Mouse (Mus musculus) natural killer cell, adult 2 months (primary cell): ENCODE results near the gene Rsu1.

Experiments
- DNase-seq, 2 experiments: peaks; one replicate each; pipeline ENCODE4 v3.0.0; 2022; ENCODE audit warnings: low spot score in 2 of 2

The Rsu1 gene

DNA sequence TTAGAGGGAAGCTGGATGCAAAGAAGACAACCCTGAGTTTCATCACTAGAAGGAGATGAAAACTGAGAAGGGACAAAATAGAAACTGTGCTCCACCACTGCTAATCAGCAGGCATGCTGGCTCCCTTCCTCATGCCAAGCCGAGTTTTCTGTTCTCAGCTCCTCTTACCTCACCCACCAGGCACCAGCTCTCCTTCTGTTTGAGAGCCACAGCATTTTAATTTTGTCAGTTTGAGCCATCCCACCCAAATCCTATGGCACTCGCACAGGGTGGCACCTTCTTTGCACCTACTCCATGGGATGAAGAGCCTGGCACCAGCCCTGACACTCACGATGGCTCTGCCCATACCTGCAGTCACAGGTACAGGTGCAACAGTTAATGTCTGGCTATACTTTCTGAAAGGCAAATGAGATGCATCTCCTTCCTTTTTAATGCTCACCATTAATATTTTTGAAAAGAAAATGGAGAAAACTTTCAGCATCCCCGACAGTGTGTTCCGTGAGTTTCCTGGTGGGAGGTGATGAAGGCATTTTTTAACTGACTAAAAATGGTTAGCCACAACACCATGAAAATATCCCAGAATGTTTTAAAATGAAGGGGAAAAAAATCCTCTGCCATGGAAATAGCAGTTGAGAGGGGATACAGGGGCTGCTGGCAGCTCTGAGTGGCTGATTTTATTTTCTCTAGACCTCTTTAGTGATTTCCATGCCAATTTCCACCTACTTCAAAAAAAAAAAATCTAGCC is 210.6 kb downstream of the Rsu1 start:
- DNase-seq: no peak

DNA sequence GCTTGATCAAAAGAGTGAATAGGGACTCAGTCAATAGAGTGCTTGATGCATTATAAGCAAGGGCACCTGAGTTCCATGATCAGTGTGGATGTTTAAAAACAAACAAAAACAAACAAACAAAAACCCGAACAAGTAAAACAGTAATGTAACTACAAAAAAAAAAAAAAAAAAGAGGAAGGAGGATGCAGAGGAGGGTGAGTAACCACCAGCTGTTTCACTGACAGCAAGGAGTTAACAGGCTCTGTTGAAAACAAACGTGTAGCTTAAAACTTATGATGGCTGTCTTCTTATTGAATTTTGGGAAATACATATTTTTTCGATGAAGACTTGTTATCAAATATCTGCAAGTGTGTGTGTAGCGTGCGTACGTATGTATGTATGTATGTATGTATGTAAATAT is 222.6 kb downstream of the Rsu1 start:
- no peak for DNase-seq

DNA sequence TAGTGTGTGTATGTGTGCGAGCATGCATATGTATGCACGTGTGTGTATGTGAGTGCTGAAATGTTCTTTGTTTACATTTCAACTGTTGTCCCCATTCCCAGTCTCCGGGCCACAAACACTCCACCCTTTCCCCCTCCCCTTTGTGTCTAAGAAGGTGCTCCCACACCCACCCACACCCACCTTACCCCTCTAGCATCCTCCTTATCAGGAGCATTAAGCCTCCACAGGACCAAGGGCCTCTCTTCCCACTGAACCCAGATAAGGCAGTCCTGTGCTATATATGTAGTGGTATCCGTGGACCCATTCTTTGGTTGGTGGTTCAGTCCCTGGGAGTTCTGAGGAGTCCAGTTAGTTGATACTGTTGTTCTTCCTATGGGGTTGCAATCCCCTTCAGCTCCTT is 226.7 kb downstream of the Rsu1 start:
- DNase-seq: no peak

DNA sequence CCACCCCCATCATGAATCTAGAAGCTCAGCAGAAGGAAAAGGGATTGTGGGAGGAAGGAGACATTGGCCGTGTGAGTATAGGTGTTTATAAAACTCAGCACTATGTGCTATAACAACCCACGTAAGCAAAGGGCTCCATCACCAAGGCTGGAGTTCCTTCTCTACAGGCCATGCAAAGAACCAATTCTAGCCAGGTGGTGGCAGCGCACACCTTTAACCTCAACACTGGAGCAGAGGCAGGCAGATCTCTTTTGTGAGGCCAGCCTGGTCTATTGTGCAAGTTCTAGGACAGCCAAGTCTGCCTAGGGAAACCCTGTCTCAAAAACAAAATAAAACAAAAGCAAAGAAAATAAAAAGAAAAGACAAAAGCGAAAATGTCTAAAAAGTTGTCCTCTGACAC is 231.4 kb downstream of the Rsu1 start:
- no peak for DNase-seq

DNA sequence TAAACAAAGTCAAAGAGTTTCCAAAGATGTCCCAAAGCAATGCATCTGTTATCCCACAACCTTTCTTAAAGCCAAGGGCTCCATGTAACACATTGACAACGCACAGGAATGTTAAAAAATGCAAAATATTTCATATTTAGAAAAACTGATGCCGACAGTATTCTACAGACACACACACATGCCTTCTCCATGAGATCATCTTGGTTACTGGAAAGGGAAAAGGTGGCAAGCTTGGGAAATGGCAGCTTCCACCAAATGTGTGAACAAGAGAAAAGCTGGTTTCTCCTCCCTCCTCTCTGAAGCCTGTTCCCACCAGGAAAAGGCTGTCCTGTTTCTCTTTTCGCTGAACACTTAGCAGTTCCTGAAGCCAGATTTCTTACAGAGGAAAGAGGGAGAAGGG is 232.4 kb downstream of the Rsu1 start:
- no peak for DNase-seq
